Mouse (Mus musculus): ENCODE results near the gene Clnk.

The Clnk gene

GRCm38 (mm10) chr5:38780045-38780444 is 96.6 kb downstream of the Clnk start:
- no peak overlapping the region for H3K4me3 ChIP-seq (replicated peaks; ENCODE audit: low read length)
- peaks cover 6% of the 10 kb centered on the region for H3K4me1 ChIP-seq (replicated peaks; ENCODE audit: low read depth, low read length)
- H3K27me3 ChIP-seq (ENCODE audit: insufficient read depth, low read length), result 0 out of 2 replicates have a peak, but pooled peaks cover 3% of the 10 kb centered on the region
- H3K9me3 ChIP-seq (ENCODE audit: low read length), result no peaks in the 10 kb centered on the region
- TF ChIP-seq NANOG (IDR thresholded peaks at IDR 0.05; ENCODE audit: borderline replicate concordance, low read length), result no peak
- no peak for TF ChIP-seq POU5F1 (IDR thresholded peaks at IDR 0.05; ENCODE audit: borderline replicate concordance, low read length)
- no peak for TF ChIP-seq CTCF (conservative IDR thresholded peaks at IDR 0.05; ENCODE audit: low read length)
- H3K36me3 ChIP-seq (ENCODE audit: insufficient read depth, low read length), result no peaks in the 10 kb centered on the region

DNA sequence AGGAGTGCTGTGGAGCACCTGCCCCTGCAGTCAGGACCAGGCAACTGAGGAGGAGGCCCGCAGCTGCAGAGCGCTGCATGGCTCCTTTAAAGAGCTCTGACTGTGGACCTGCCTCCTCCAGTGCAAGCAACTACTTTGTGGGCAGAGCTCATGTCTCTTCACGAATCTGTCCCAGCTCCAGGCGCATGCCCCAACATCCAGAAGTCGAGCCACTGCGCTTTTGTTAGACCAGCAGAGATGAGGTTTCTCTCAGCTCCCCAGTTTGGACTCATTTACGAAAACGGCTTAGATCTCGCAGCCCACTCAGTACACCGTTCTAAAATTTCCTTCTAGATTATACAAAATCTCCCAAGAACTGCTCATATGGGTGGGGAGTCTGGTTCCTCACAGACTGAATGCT is 101.1 kb downstream of the Clnk start:
- H3K4me1 ChIP-seq (replicated peaks; ENCODE audit: low read depth, low read length), result peaks cover 13% of the 10 kb centered on the region
- no peaks in the 10 kb centered on the region for H3K36me3 ChIP-seq (ENCODE audit: insufficient read depth, low read length)
- H3K27me3 ChIP-seq (ENCODE audit: insufficient read depth, low read length), result 0 out of 2 replicates have a peak, but pooled peaks cover 3% of the 10 kb centered on the region
- no peak for TF ChIP-seq NANOG (IDR thresholded peaks at IDR 0.05; ENCODE audit: borderline replicate concordance, low read length)
- no peak overlapping the region for H3K4me3 ChIP-seq (replicated peaks; ENCODE audit: low read length)
- H3K9me3 ChIP-seq (ENCODE audit: low read length), result no peaks in the 10 kb centered on the region

- no peaks in the 10 kb centered on the region for H3K36me3 ChIP-seq (ENCODE audit: insufficient read depth, low read length)
- peaks cover 48% of the 10 kb centered on the region for H3K4me1 ChIP-seq (replicated peaks; ENCODE audit: low read depth, low read length)
- TF ChIP-seq CTCF (conservative IDR thresholded peaks at IDR 0.05; ENCODE audit: low read length) (peak; percentile 94), NANOG (IDR thresholded peaks at IDR 0.05; ENCODE audit: borderline replicate concordance, low read length) (no peak)
- H3K4me3 ChIP-seq (replicated peaks; ENCODE audit: low read length), result no peak overlapping the region
- peaks cover 2% of the 10 kb centered on the region; the same call in 1 of the 2 replicates for H3K27me3 ChIP-seq (ENCODE audit: insufficient read depth, low read length)
- H3K9me3 ChIP-seq (ENCODE audit: low read length), result no peaks in the 10 kb centered on the region
Measured at GRCm38 (mm10) chr5:38754950-38755349, 121.7 kb downstream of the Clnk start.

GRCm38 (mm10) chr5:38752749-38753148 is 123.9 kb downstream of the Clnk start:
- TF ChIP-seq NANOG (IDR thresholded peaks at IDR 0.05; ENCODE audit: borderline replicate concordance, low read length) (no peak; the same call in 1 of the 2 replicates), POU5F1 (IDR thresholded peaks at IDR 0.05; ENCODE audit: borderline replicate concordance, low read length) (no peak; the same call in 1 of the 2 replicates), CTCF (conservative IDR thresholded peaks at IDR 0.05; ENCODE audit: low read length) (no peak)
- Histone ChIP-seq H3K27me3 (ENCODE audit: insufficient read depth, low read length) (peaks cover 7% of the 10 kb centered on the region; the same call in 1 of the 2 replicates), H3K36me3 (ENCODE audit: insufficient read depth, low read length) (no peaks in the 10 kb centered on the region), H3K4me1 (replicated peaks; ENCODE audit: low read depth, low read length) (peaks cover 48% of the 10 kb centered on the region), H3K9me3 (ENCODE audit: low read length) (no peaks in the 10 kb centered on the region), H3K4me3 (replicated peaks; ENCODE audit: low read length) (0 out of 2 replicates have a peak overlapping the region, but pooled peaks have one; percentile 39)

DNA sequence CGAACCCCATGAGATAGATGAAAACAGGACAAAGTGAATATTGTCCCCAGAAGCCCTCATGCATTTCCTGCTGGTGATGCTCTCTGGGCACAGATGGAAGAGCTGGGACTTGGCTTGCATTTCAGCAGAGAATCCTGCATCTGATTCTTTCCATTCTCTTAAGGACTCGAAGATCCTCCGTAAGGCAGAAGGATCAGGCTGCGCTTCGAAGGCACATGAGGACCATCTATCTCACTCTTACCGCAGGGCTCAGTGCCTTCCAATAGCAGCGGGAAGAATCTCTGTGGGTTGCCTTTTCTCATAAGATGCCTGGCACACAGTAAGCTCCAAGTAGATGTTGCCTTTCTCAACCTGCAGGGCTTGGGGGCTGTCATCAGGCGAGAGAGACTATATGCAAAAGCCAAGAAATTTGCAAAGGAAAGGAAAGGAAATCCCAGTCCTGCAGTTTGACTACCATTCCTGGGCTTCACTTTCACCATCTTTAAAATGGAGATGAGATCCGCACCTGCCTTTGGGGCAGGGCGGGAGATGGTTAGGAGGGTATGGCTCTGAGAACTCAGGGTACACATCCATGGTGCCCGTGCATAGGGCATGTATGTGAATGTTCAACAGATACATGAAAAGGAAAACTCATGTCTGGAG is 167.6 kb downstream of the Clnk start:
- H3K36me3 ChIP-seq (ENCODE audit: insufficient read depth, low read length), result peaks cover 14% of the 10 kb centered on the region
- H3K9me3 ChIP-seq (ENCODE audit: low read length), result peaks cover 3% of the 10 kb centered on the region
- peaks cover 31% of the 10 kb centered on the region for H3K27me3 ChIP-seq (ENCODE audit: insufficient read depth, low read length)
- no peak overlapping the region for H3K4me3 ChIP-seq (replicated peaks; ENCODE audit: low read length)
- TF ChIP-seq POU5F1 (IDR thresholded peaks at IDR 0.05; ENCODE audit: borderline replicate concordance, low read length), result no peak
- TF ChIP-seq CTCF (conservative IDR thresholded peaks at IDR 0.05; ENCODE audit: low read length), result no peak
- no peak for TF ChIP-seq NANOG (IDR thresholded peaks at IDR 0.05; ENCODE audit: borderline replicate concordance, low read length)
- peaks cover 45% of the 10 kb centered on the region for H3K4me1 ChIP-seq (replicated peaks; ENCODE audit: low read depth, low read length)

DNA sequence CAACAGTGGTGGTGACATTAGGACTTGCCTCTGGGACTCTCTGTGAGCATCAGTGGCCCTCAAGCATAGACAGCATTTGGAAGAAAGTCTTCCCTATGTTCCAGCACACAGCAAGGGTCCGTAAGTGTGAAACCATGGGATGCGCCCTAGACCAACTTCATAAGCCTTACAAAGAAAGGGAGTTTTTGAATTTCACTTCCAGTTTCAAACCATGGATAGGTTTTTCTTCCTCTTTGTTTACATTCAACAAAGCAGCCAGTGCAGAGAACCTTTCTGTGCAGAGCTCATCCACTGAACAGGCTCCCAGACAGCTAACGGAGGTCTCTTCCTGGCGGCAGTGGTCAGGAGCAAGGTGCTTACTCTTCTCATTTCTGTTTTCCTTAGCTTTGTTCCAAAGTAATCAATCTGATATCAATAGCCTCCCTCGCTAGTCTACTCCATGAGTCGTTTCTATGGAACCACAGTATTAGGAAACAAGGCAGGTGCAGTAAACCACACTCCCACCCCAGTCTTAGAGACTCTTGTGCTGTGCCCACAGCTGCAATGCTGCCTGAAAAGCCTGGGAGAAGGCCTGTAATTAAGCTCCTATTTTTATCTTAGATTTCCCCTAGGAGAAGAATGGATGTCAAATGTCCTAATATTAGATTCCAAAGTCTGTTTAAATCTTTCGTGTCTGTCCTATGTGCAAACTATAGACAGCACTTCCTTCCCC is 169.1 kb downstream of the Clnk start:
- peaks cover 31% of the 10 kb centered on the region for H3K27me3 ChIP-seq (ENCODE audit: insufficient read depth, low read length)
- H3K4me3 ChIP-seq (replicated peaks; ENCODE audit: low read length), result no peak overlapping the region
- peaks cover 3% of the 10 kb centered on the region for H3K9me3 ChIP-seq (ENCODE audit: low read length)
- TF ChIP-seq CTCF (conservative IDR thresholded peaks at IDR 0.05; ENCODE audit: low read length), result no peak
- no peak for TF ChIP-seq POU5F1 (IDR thresholded peaks at IDR 0.05; ENCODE audit: borderline replicate concordance, low read length)
- TF ChIP-seq NANOG (IDR thresholded peaks at IDR 0.05; ENCODE audit: borderline replicate concordance, low read length), result no peak
- peaks cover 52% of the 10 kb centered on the region for H3K4me1 ChIP-seq (replicated peaks; ENCODE audit: low read depth, low read length)
- H3K36me3 ChIP-seq (ENCODE audit: insufficient read depth, low read length), result peaks cover 17% of the 10 kb centered on the region

- Histone ChIP-seq H3K4me1 (replicated peaks; ENCODE audit: low read depth, low read length) (peaks cover 62% of the 10 kb centered on the region), H3K4me3 (replicated peaks; ENCODE audit: low read length) (no peak overlapping the region), H3K36me3 (ENCODE audit: insufficient read depth, low read length) (peaks cover 17% of the 10 kb centered on the region), H3K9me3 (ENCODE audit: low read length) (no peaks in the 10 kb centered on the region), H3K27me3 (ENCODE audit: insufficient read depth, low read length) (peaks cover 20% of the 10 kb centered on the region; the same call in 1 of the 2 replicates)
- no peak for TF ChIP-seq NANOG (IDR thresholded peaks at IDR 0.05; ENCODE audit: borderline replicate concordance, low read length)
Measured at GRCm38 (mm10) chr5:38702941-38703340, 173.7 kb downstream of the Clnk start.

- no peaks in the 10 kb centered on the region for H3K9me3 ChIP-seq (ENCODE audit: low read length)
- no peak overlapping the region for H3K4me3 ChIP-seq (replicated peaks; ENCODE audit: low read length)
- peaks cover 13% of the 10 kb centered on the region; the same call in 1 of the 2 replicates for H3K27me3 ChIP-seq (ENCODE audit: insufficient read depth, low read length)
- peaks cover 62% of the 10 kb centered on the region for H3K4me1 ChIP-seq (replicated peaks; ENCODE audit: low read depth, low read length)
- TF ChIP-seq CTCF (conservative IDR thresholded peaks at IDR 0.05; ENCODE audit: low read length) (no peak), NANOG (IDR thresholded peaks at IDR 0.05; ENCODE audit: borderline replicate concordance, low read length) (no peak), POU5F1 (IDR thresholded peaks at IDR 0.05; ENCODE audit: borderline replicate concordance, low read length) (no peak)
- peaks cover 15% of the 10 kb centered on the region for H3K36me3 ChIP-seq (ENCODE audit: insufficient read depth, low read length)
Measured at GRCm38 (mm10) chr5:38702091-38702490, 174.5 kb downstream of the Clnk start.

Data from E14TG2a.4 (cell line).